Mouse (Mus musculus): ENCODE results near the gene Psat1.
A peak's percentile ranks its signal among the peaks of the same experiment; 100 is the strongest.

Gene Psat1

DNA sequence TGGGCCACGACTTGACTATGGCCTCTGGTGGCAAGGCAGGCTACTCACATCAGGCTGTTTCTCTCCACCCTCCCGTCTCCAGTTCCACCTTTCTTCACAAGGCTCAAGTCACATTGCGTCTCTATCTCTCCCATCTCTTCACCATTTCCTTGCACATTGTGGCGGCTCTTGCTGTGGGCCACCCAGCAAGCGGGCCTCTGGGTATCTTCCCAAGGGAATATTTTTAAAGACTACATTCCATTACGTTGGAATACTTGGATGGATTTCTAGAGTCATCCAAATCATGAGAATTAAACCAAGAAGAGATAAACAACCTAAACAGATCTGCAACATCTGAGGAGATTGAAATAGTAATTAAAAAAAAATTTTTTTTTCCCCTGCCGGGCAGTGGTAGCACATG lies at the start of gene Psat1:
TSS of gene Psat1 (minus strand) at position 101 of the 400 bp plus-strand sequence.
- no peak for DNase-seq (ENCODE audit: low spot score in 2 of 2)

DNA sequence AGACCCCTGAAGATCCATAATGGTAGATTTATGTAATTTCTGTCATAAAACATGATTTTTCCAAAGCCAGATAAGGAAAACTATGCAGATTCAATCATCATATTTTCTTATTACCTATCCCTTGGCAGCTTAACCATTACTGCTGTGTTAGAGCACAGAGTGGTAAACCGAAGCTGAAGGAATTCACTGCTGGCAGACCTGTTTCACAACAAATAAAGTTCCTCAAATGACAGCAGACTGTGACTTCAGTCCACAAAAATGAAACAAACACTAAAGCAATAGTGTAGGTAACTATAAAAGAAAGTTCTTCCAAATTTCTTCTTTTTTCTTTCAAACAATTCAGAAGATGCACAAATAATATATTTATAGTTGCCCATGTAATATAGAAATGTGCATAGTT lies 43.0 kb upstream of the Psat1 start:
- DNase-seq (ENCODE audit: low spot score in 2 of 2), result no peak

DNA sequence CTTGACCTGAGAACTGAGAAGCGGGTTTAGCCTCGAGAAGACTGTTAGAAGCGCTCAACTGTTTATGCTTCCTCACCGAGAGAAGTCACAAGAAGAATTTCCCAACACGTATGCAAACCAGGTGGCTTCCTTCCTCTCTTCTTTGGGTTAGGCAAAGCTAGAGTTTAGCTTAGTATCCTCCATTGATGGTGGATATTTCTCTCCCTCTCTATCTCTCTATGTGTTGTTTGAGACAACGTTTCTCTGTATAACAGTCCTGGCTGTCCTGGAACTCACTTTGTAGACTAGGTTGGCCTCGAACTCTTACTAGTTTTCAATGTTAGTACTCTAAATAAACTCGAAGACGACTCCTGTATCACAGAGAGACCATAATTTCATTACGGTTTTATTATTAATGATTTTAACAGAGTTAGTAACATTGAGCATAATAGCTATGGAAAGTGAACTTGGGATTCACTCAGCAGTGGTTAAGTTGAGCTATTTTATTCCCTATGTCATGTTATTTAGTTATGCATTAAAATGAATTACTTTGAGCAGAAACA lies 38.1 kb upstream of the Psat1 start:
- DNase-seq (ENCODE audit: low spot score in 2 of 2), result no peak

DNA sequence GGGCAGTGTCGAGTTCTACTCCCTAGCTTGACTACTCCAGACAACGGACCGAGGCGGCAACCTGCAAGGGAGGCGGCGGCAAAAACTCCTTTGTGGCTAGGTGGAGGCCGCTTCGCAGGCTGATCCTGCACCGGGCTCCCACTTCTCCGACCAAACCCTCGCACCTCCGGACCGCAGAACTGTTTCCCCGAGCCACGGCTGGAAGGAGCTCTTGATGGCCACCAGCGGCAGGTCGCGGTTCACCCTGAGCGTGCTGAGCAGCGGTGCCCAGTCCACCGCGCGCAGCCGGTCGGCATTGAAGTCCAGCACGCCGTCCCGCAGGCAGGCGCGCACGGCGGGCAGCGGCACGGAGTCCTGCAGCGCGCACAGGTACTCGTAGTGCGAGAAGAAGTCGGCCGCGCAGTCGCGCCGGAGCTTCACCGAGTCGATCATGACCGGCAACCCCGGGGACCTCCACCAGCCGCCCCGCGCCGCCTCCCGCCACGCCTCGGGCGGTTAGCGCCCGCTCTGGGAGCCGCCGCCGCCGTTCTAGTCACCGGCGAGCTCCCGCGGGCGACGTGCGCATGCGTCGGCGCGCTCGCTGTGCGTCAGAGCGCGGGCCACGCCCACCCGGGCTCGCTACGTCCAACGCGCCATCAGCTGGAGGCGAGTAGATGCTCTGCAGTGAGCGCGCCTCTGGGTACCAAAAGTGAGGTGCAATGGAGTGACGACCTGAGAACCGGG lies 37.5 kb upstream of the Psat1 start, which contains the start of gene Cep78:
TSS of gene Cep78 (minus strand) at position 541 of the 723 bp plus-strand sequence.
- DNase-seq (ENCODE audit: low spot score in 2 of 2), result peak; percentile 82 to 92

DNA sequence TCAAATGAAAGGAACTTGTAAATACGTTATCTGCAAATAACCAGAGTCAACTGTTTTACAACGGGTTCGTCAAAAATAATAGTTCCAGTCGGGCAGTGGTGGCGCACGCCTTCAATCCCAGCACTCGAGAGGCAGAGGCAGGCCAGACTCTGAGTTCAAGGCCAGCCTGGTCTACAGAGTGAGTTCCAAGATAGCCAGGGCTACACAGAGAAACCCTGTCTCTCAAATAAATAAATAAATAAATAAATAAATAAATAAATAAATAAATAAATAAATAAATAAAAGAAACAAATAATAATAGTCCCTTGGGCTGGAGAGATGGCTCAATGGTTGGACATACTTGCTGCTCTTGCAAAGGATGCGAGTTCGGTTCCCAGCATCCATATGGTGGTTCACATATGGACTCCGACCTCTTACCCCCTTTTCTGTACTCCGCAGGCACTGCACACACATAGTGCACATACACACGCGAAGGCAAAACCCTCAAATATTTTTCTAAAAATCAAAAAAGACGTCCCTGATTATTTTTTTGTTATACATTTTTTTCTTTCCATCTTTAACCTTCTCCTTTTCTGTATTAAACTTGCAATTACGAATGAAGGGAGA lies 36.7 kb upstream of the Psat1 start:
- no peak for DNase-seq (ENCODE audit: low spot score in 2 of 2)

DNA sequence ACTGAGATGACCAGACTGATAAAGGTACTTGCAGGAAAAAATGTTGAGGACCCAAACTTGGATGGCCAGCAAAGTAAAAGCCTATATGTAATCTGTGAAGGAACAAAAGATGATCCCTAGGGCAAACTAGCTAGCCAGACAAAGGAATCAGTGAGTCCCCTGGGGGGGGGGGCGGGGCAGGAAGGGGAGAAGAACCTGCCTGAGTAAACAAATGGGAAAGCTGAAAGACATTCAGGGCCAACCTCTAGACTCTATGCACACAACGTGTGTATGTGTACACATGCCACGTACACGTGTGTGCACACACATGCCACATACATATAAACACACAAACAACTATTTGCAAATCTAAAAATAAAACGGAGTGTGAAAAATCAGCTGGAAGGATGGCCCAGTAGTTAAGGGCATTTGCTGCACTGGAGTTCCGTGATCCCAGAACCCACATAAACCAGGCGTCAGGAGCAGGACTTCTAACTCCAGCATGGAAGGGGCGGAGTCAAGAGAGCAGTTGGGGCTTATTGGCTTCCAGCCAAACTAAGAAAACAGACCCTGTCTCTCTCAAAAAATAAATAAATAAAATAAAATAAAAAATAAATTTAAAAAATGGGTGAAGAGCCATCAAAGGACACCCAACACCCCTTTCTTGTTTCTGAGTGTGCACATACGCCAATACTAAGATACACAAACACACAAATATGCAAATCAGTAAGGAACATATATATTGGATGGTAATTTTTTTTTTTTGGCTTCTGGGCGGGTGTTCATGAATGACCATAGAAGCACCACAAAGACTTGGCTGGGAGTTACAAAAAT lies 36.0 kb upstream of the Psat1 start:
- no peak for DNase-seq (ENCODE audit: low spot score in 2 of 2)

DNA sequence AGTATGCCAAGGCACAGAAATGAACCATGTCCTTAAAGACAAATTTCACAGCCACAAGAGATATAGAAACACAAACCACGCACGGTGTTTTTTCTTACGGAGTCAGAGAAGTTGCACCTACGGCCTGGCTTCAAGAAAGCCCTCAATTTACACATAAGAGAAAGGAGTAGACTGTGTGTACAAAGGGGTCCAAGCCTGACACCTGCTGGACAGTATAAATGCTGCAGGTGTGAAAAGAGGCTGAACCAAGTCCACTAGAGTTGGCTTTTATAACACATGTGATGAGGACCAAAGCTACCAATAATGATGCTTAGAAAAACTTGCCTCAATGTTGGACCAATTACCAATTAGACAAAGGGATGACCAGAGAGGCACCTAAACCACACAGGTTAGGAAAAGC lies 34.7 kb upstream of the Psat1 start:
- DNase-seq (ENCODE audit: low spot score in 2 of 2), result peak; percentile 40 to 57

DNA sequence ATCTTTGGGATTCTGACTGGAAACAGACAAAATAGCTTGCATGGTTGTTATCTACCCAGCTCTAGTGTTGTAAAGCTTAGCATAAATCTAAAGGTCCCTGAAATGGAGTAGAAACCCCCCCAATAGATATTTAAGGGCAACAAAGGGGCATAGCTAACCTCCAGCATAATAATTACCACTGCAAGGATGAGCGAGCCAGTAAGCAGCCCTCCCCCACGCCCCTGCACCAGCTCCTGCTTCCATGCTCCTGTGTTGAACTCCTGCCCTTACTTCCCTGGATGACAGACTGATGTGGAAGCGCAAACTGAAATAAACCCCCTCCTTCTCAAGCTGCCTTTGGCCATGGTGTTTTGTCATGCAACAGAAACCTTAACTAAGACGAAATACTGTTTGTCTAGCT lies 26.2 kb upstream of the Psat1 start:
- no peak for DNase-seq (ENCODE audit: low spot score in 2 of 2)

DNA sequence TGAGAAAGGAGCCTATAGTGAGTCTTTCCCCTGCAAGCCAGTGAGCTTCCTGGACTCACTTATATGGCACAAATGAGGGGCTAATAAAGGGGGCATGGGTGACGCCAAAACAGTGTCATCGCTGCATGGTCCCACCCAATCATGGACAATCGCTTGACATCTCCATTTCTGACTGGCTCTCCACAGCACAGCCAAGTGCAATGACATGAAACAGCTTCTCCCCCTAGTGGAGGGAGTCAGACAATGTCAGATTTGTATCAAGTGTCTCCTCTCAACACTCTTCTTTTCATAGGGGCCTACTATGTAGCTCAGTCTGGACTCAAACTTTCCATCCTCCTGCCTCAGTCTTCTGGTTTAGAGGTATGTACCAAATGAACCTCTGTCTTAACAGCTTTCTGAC lies 17.9 kb upstream of the Psat1 start:
- peak in 1 of 2 experiments; percentile 45 for DNase-seq (ENCODE audit: low spot score in 2 of 2)

DNA sequence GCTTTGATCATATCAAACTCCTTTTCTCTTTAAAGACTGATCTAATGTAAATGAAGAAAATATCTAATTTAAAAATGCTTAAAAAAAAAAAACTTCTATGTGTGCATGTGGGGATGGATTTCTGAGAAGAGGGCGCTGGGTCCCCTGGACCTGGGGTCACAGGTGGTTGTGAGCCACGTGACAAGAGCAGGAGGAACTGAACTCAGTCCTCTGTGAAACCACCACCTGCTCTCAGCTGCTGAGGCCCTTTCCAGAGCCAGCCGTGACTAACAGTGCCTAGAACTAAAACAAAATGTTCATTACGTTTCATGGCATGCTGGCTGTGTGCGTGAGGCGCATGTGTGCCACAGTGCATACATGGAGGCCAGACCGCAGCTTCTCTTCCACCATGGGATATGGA lies 17.4 kb upstream of the Psat1 start:
- DNase-seq (ENCODE audit: low spot score in 2 of 2), result no peak

DNA sequence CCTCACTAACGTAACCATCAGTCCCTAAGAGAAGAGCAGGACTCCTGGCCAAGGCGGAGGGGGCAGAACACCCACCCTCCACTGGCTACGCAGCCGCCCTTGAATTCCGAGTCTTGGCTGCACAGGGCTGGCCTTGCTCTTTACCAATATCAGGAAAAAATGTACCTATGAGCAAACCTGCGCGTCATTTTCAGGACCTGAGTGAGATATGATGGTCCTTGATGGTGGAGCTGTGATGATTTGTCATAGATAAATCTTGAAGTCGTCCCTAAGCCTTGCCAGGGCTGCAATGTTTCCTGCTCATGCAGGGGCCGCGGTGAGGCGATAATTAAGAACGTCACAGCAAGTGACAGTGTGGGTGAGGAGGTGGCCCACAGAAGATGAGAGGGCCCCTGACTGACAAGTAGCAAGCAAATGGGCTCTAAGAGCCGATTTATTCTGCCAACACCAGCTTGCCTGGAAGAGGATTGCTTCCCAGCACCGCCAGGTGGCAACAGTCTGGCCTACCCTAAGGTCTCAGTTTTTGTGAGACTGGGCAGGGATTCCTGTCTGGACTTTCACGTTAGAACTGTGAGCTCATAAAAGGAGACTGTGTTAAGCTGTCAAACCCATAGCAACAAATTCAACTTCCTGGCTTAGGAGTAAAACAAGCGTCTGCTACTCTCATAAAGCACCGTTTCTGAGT lies 16.0 kb upstream of the Psat1 start:
- no peak for DNase-seq (ENCODE audit: low spot score in 2 of 2)

DNA sequence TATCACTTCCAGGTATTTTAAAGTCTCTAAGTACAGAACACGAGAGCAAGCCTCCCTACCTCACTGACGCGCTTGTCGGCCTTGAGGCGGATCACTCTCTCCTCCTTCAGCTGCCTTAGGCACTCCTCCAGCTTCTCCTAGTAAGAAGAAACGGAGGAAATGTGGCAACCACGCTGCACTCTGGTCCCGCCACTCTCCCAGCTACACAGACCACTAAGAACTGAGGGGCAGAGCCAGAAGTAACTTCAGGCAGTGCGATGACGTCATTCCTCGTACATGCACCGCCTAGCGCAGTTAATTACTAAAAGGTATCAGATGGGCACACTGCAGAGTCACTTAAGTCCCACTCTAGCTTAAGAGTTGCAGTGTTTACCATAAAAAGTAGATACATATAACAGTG lies 15.2 kb upstream of the Psat1 start:
- DNase-seq (ENCODE audit: low spot score in 2 of 2), result no peak

DNA sequence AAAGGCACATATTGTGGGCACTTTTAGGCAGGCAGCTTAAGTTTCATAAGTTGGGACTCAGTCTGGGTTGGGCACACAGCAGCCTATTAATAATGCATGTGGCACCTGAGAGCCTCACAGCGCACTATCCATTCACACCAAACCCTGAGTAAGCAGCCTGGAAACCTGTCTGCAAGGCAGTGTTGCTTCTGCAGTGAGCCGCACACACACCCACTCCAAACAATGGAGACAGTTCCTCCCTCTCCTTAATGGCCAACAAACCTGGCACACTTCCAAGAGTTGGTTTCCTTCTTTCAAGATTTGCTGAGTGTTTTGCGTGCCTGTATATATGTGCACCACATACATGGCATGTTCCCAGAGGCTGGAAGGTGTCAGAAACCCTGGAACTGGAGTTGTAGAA lies 3.1 kb upstream of the Psat1 start:
- no peak for DNase-seq (ENCODE audit: low spot score in 2 of 2)

DNA sequence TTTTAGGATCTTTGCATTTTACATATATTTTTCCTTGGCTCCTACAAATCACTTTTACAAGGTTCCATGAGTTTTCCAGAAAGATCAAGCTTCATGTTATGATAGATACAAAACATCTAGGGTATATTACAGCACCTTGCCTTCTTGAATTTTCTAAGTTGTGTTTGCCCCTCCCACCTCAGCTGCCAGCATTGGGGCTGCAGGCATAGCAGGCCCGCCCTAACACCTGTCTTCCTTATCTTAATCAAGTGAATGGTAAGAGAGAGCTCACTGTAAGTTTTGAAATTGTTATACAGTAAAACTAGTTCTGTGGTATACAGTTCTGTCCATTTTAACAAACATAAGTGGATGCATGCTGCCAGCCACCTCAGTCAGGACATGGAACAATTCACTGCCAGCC lies 1.7 kb upstream of the Psat1 start:
- DNase-seq (ENCODE audit: low spot score in 2 of 2), result no peak

DNA sequence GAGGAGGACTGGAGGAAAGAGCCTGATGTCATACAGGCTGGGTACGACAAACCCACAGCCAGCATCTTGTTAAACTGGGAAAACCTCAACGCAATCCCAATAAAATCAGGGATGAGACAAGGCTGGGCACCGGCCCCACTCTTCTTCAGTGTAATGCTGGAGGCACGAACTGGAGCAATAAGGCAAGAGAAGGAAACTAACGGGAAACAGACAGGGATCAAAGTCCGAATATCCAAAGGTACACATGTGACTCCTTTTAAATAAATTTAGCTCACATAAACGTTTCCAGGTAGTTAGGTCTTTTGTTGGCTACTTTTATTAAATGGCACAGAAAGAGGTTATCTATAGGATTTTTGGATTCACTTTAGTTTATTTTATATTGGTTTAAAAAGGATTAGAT lies 1.3 kb upstream of the Psat1 start:
- no peak for DNase-seq (ENCODE audit: low spot score in 2 of 2)

DNA sequence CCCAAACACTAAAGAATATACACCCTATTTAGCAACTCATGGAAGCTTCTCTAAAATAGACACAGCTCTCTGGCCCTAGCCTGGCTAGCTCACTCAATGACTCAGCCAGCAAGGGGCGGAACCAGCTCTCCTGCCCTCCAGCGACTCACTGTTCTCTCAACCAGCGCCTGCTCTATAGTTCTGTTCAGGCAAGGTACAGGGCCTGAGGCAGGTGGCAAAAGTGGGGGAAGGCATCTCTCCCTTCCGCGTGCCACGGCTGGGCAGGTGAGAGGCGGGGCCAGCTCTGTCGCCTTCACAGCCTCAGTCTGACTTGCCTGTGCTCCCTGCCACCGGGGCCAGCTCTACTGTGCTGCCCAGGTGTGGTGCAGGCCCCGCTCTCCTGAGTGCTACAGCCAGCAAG lies 474 bp downstream of the Psat1 start:
- no peak for DNase-seq (ENCODE audit: low spot score in 2 of 2)

DNA sequence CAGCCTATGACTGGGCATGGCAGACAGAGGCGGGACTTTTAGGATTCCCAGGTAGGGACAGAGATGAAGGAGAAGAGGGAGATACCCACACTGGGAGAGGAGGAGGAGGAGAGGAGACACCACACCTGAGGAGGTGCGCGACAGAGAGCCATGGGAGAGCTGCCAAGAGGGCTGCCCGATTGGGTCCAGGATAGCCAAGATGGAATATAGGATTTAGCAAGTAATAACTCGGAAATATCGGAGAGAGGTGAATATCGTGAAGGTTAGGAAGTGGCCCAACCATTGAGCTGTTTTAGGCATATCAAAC lies 4.1 kb downstream of the Psat1 start:
- DNase-seq (ENCODE audit: low spot score in 2 of 2), result no peak

DNA sequence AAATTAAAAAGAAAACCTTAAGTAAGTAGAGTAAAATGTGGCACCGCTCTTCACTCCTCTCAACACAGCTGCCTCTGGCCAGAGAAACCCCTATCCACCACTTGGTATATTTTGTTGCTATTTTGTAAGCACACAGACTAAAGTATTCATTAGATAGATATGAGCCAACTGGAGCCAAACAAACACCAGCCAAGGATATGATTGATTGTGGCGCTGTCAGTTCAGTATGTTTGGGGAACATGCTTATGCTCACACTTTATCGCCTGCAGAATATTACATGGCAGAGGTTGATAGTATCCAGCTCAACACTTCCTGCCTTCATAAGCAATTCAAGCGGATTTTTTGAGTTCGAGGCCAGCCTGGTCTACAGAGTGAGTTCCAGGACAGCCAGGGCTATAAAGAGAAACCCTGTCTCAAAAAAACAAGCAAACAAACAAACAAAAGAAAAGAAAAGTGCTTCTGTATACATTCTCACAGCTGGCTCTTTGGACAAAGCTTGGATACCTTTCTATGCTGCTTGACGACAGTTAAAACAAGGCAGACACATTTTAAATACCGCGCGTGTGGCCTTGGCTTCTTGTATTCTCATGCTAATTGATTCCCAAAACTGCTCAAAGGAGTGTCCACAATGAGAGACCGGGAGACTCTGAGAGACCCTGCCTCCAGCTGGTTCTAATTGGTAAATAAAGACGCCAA lies 4.6 kb downstream of the Psat1 start:
- DNase-seq (ENCODE audit: low spot score in 2 of 2), result no peak

DNA sequence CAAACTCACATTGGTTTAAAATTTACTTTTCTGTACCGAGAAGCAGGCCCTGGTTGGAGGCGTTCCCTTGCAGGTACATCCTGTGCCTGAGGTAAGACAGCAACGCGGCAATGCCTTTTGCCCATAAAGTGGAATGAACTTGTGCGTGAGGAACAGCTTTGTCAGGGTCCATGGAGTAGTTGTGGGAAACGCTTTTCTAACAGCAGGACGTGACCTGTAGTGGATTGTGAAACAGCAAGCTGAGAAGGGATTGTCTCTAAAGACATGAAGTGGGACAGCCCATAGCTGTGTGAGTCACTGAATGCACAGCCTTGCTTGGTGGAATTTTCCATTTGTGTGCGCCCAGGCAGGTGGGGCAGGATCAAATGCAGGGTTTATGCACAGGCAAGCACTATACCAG lies 5.7 kb downstream of the Psat1 start:
- no peak for DNase-seq (ENCODE audit: low spot score in 2 of 2)

DNA sequence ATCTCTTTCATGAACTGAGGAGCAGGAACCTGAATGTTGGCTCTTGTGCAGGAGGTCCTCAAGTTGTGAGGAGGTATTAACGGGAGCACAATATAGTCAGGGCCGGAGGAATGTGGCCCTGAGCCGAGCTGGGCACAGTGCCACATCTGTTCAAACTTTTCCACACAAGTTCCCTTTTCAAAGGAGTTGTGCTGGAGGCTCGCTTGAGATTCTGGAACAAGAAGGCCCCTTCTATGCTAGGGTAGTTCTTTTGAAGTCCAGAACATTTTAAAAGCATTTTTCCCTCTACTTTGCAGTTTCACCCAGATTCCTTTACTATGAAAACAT lies 21.5 kb downstream of the Psat1 start:
- DNase-seq (ENCODE audit: low spot score in 2 of 2), result no peak

DNA sequence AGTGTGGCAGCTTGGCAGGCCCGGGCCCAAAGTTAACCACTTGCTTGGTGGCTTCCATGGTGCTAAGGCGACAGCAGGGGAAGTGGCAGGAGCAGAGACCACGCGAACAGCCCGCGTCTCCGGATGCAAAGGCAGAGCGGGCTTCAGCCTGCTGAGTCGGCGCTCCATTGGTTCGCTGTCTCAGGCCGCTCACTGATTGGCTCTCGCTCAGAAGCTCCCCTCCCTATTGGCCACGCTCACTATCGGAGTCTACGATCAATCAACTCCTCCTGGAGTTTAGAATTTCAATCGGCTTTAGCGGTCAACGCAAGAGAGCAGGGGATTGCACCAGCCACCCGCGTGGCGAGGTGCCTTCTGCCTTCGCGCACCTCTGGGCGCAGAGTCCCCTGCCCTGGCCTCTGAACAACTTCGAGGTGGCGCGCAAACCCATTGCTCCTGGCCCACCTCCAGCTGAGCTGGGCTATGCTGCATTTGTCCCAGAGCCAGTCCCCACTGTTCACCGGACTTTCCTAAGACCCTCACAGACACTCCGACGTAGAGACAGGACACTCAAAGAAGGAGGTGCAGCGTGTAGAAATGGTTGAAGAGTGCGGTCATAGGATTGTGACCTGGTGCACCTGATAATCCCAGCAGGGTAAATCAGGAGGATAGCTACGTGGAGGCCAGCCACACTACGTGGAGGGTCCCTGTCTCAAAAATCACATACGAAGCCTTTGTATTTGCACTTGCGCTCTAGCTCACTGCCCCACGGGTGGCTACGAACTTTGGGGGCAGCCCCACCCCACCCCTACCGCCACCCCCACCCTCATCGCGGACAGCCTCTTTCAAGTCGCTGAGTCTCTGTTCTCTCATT lies 22.0 kb downstream of the Psat1 start:
- peak; percentile 79 to 81 for DNase-seq (ENCODE audit: low spot score in 2 of 2)
